ENCODE assay signal across 23 mouse cellular contexts in genomic region chr6:37688866-37689617, GRCm38 (mm10).
A peak's percentile ranks its signal among the peaks of the same experiment; 100 is the strongest.
DNase-seq lines count a peak whose midpoint lies in the region; TF ChIP-seq lines count a peak whose summit lies in the region.
"Had no signal": no experiment of that assay in that cellular context is flagged by ENCODE, and none has a peak within 500 bp of the region (broad histone marks: within the 10 kb centered on the region; RNA-seq: fewer than 3 reads in every experiment).

No protein-coding gene starts in this region.

- H3K36me3 ChIP-seq in E14TG2a.4 (ENCODE audit: insufficient read depth, low read length), result 0 out of 2 replicates have a peak, but pooled peaks cover 4% of the 10 kb centered on the region
- H3K36me3 ChIP-seq: embryonic facial prominence, embryonic 10.5 days; embryonic facial prominence, embryonic 12.5 days; forebrain, embryonic 15.5 days; G1E had no signal

- peaks cover 61% of the 10 kb centered on the region for H3K4me1 ChIP-seq in E14TG2a.4 (replicated peaks; ENCODE audit: low read depth, low read length)
- H3K4me1 ChIP-seq: embryonic facial prominence, embryonic 10.5 days; embryonic facial prominence, embryonic 12.5 days; forebrain, embryonic 13.5 days; forebrain, embryonic 15.5 days had no signal

- peak; percentile 97 for DNase-seq in ES-CJ7 (ENCODE audit: low read depth, low spot score)
- DNase-seq in R1 (ENCODE audit: low read depth, low spot score), result peak; percentile 96
- no peak for DNase-seq in ovary, adult 18-20 months (ENCODE audit: low spot score)
- DNase-seq in thymus, postnatal 36 days, result no peak
- DNase-seq in cerebellum, postnatal 4 days (ENCODE audit: low spot score in 2 of 2), result no peak
- DNase-seq: adrenal gland, adult 8-10 months; adrenal gland, postnatal 14 days; adrenal gland, postnatal 36 days; B cell, adult 2 months; cerebellum, adult 11-12 months; cerebellum, adult 2 months; cerebellum, adult 9-11 months; cerebellum, postnatal 14 days; cerebellum, postnatal 36 days; forebrain, postnatal 0 days had no signal

- peaks cover 22% of the 10 kb centered on the region for H3K9me3 ChIP-seq in E14TG2a.4 (ENCODE audit: low read length)
- H3K9me3 ChIP-seq: forebrain, embryonic 13.5 days; forebrain, embryonic 15.5 days; G1E had no signal

- TF ChIP-seq CTCF in E14TG2a.4 (conservative IDR thresholded peaks at IDR 0.05; ENCODE audit: low read length), result no peak

- H3K4me3 ChIP-seq in E14TG2a.4 (replicated peaks; ENCODE audit: low read length), result peak overlapping the region; percentile 1; the same call in 1 of the 2 replicates
- H3K4me3 ChIP-seq: embryonic facial prominence, embryonic 10.5 days; embryonic facial prominence, embryonic 12.5 days; forebrain, embryonic 13.5 days; forebrain, embryonic 15.5 days had no signal

- peaks cover 16% of the 10 kb centered on the region for H3K27me3 ChIP-seq in E14TG2a.4 (ENCODE audit: insufficient read depth, low read length)
- H3K27me3 ChIP-seq: CH12.LX; embryonic facial prominence, embryonic 12.5 days; forebrain, embryonic 13.5 days; forebrain, embryonic 15.5 days; Patski had no signal

Comparison
In these comparisons a context has a peak if more than half of its experiments do, and no peak if none do; other contexts are left out.
1. DNase-seq: peak in ES-CJ7 (single experiment) and R1 (single experiment); none in ovary, adult 18-20 months (single experiment), thymus, postnatal 36 days (0 of 2) and cerebellum, postnatal 4 days (0 of 2).